Mouse (Mus musculus) embryonic stem cell, embryonic (primary cell): Measurements from ENCODE around the gene Mxra8.

ENCODE experiments used
- CTCF ChIA-PET, 4 experiments: fragments of 300-600 bp in 2 of 4; fragments of 350-600 bp in 2 of 4; sonication (Branson Sonifier 250); formaldehyde crosslinking; loops; one replicate each; lab custom pipeline; 2022; ENCODE audit warnings: inconsistent platforms in 2 of 4; lab: Charles Lee
- POLR2A ChIA-PET, 4 experiments: fragments of 300-600 bp in 2 of 4; fragments of 350-600 bp in 2 of 4; sonication (Branson Sonifier 250); formaldehyde crosslinking; loops; one replicate each; lab custom pipeline; 2022; ENCODE audit warnings: antibody characterized with exemption in 4 of 4, inconsistent platforms in 1 of 4; lab: Charles Lee

The Mxra8 gene

DNA sequence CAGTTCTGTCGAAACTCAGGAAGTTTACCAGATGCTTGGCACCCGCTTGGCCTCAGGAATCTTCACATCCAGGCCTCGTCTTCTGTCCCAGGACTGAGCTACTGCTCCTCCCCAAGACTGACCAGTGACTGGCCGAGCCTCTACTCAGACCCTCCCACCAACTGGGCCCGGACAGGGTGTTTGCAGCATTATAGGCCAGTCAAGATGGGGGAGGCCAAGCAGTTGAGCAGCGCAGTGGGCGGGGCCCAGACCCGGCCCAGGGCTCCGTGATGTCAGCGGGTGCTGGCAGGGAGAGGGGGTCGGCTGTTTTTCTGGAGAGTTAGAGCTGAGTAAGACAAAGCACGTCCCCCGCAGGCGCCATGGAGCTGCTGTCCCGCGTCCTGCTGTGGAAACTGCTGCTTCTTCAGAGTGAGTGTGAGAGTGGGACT lies at the start of gene Mxra8:
Gene Mxra8, plus strand, starts transcription at position 198 of the 428 bp plus-strand sequence.
- ChIA-PET POLR2A (interaction anchor here (0.7 to 2.1 kb wide), 15 partner anchors 8 to 353 kb away, joined by 3 to 12 read pairs (median 4); partner anchors contain the start of genes Ccnl2 (in 2 of the 4), Aurkaip1 (in 1 of the 4), B3galt6 (in 1 of the 4) and C1qtnf12 (in 1 of the 4)), CTCF (interaction anchor here in 1 of 4 experiments (1.2 to 1.7 kb wide), 2 partner anchors 65 to 117 kb away, joined by 3 read pairs; no protein-coding TSS in a partner anchor)

DNA sequence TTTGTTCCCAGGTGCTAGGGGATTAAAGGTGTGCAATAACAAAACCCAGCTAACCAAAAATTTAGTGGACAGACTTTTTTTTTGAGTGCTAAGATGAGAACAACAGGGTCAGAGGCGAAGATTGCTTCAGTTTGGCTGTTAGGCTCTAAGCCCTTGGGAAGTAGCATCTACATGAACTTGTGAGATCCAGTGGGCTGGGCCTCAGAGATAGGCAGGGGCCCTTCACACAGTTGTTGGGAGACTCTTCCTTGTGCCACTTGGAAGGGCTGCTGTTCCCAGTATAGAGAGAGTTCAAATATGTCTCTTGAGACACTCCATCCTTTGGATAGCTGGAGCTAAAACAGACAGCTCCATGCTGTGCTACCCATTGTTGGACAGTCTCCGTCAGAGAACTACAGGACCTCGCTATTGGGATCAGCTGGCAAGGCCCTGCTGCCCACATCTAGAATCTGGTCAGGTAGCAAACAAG lies 49.4 kb upstream of the Mxra8 start, which contains the start of gene Ankrd65:
Gene Ankrd65, plus strand, starts transcription at position 419 of the 469 bp plus-strand sequence.
- ChIA-PET POLR2A (interaction anchor here in 3 of 4 experiments (0.7 to 1.2 kb wide), 4 partner anchors 10 to 30 kb away, joined by 3 read pairs; partner anchors contain the start of gene Atad3a (in 1 of the 3)), CTCF (no interaction called here)

DNA sequence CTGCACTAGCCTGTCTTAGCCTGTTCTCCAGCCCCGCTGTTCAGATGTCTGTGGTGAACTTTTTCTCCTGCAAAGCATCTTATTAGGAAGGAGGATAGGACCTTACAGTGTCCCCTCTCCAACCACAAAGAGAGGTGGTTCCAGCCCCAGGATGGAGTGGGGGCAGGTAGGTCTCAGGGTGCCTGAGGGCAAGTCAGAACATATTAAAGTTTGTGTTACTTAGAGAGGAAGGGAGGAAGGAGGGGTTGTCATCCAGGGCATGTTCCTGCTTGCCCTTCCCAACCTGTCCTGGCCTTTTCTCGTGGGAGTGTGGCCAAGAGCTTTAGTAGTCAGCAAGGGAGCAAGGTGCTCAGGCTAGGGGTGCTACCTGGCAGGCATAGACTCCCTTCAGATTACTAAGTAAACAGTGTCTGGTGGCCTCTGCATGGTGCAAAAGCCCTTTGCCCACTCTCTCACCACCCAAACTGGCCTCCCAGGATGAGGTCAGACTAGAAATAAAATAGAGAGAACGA lies 48.8 kb upstream of the Mxra8 start:
- POLR2A ChIA-PET: interaction anchor here in 3 of 4 experiments (0.9 to 2.1 kb wide), 9 partner anchors 7 to 94 kb away, joined by 3 to 10 read pairs (median 4); partner anchors contain the start of genes Atad3a (in 2 of the 3), Mrpl20 (in 1 of the 3) and Vwa1 (in 1 of the 3)
- CTCF ChIA-PET: interaction anchor here in 1 of 4 experiments (0.7 kb wide), 1 partner anchor 43 kb away, joined by 3 read pairs; no protein-coding TSS in a partner anchor

DNA sequence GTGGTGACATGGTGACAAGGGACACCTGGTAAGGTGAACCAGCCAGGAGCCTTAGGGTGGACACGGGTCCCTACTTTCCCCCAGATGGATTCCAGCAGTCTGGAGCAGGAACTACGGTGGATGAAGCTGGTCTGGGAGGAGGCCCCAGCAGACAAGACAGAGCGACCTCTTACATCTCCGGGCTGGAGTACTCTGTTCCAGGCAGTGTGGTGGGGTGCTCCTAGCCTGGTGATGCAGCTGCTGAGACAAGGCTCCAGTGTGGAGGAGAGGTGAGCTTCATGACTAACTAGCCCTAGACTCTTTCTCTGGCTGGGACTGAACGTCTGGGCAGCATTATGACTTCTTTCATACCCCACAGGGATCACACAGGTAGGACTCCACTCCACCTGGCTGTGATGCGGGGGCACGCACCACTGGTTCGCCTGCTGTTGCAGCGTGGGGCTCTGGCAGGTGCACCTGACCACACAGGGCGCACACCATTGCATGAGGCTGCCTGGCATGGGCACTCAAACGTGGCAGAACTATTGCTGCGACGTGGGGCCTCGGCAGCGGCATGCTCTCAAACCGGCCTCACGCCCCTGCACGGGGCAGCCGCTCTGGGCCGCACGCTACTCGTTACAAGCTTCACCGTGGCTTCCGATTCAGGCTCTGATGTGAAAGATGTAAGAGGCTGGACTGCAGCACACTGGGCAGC lies 48.1 kb upstream of the Mxra8 start:
- POLR2A ChIA-PET: interaction anchor here (0.6 to 2.1 kb wide), 15 partner anchors 8 to 95 kb away, joined by 3 to 10 read pairs (median 4); partner anchors contain the start of genes Atad3a (in 2 of the 4), Ccnl2 (in 2 of the 4), Mrpl20 (in 1 of the 4) and Vwa1 (in 1 of the 4)

DNA sequence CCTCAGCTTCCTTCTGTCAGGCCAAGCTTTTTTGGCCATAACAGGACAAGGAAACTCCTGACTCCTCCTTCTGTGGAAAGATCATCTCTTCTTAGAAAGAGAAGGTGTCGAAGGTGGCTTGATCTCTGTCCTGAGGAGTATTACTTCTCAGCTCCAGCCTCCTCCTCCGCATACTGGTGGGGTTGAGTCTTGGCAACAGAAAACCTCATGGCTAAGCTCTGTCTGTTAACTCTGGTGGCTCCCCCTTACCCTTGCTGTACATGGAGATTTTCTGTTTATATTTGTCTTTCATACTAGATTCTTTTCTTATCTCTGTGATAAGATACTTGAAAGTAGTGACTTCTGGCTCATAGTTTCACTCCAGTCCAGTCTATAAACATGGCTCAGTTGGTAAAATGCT lies 45.8 kb upstream of the Mxra8 start:
- ChIA-PET CTCF (interaction anchor here in 3 of 4 experiments (0.5 to 3.1 kb wide), 5 partner anchors 9 to 250 kb away, joined by 3 to 12 read pairs (median 4); partner anchors contain the start of genes Mrpl20 (in 2 of the 3) and Vwa1 (in 1 of the 3)), POLR2A (interaction anchor here in 2 of 4 experiments (0.6 to 2.0 kb wide), 6 partner anchors 9 to 33 kb away, joined by 3 to 6 read pairs (median 4); partner anchors contain the start of genes Atad3a (in 1 of the 2), Ccnl2 (in 1 of the 2), Mrpl20 (in 1 of the 2) and Tmem88b (in 1 of the 2))

More for the DNA sequence above, 48.1 kb upstream of the Mxra8 start:
- CTCF ChIA-PET: interaction anchor here in 3 of 4 experiments (0.7 to 3.1 kb wide), 4 partner anchors 11 to 43 kb away, joined by 3 to 12 read pairs (median 6); partner anchors contain the start of gene Mrpl20 (in 2 of the 3)

DNA sequence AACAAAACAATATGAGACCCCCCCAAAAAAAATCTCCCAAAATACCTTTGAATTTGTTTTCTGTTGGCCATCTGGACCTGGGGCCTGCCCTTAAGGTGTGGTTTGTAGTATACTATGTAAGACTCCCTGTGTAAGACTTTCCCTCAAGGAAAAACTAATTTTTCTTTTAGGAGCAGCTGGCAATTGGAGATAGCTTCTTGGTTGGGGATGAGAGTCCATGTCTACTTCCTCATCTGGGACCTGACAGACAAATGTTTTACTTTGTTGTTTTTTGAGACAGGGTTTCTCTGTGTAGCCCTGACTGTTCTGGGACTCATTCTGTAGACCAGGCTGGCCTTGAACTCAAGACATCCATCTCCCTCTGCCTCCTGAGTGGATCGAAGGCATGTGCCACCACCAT lies 37.4 kb upstream of the Mxra8 start:
- ChIA-PET CTCF (interaction anchor here in 2 of 4 experiments (0.6 to 2.8 kb wide), 7 partner anchors 9 to 930 kb away, joined by 3 to 12 read pairs (median 3); no protein-coding TSS in a partner anchor), POLR2A (interaction anchor here (0.6 to 17.8 kb wide), 19 partner anchors 10 to 372 kb away, joined by 3 to 236 read pairs (median 5); partner anchors contain the start of genes Ccnl2 (in 2 of the 4), Aurkaip1 (in 1 of the 4), Mib2 (in 1 of the 4) and Tmem88b (in 1 of the 4))

DNA sequence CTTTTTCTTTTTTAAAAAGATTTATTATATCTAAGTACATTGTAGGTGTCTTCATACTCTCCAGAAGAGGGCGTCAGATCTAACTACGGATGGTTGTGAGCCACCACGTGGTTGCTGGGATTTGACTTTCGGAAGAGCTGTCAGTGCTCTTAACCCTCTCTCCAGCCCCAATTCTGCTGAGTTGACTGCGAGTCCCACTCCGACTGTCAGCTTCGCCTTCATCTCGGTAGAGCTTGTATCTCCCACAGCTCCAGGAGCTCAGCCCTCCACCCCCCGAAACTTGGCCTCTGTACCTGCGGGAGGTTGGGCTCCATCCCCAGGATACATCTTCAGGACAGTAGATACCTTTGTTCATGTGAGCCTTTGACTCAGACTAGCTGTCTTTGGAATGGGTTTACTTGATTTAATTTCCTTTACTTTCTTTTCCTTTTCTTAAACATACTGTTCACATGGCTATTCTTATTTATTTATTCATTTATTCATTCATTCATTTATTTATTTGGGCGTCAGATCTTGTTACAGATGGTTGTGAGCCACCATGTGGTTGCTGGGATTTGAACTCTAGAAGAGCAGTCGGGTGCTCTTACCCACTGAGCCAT lies 36.6 kb upstream of the Mxra8 start, which contains the start of gene Mrpl20:
Gene Mrpl20, plus strand, starts transcription at position 138 of the 599 bp plus-strand sequence.
- ChIA-PET POLR2A (interaction anchor here in 3 of 4 experiments (0.6 to 17.8 kb wide), 22 partner anchors 9 to 296 kb away, joined by 3 to 236 read pairs (median 4); partner anchors contain the start of genes Ccnl2 (in 3 of the 3), Mib2 (in 2 of the 3), Aurkaip1 (in 1 of the 3) and Tmem88b (in 1 of the 3)), CTCF (interaction anchor here (0.6 to 2.8 kb wide), 12 partner anchors 9 to 433 kb away, joined by 3 to 12 read pairs (median 3); partner anchors contain the start of genes Atad3a (in 1 of the 4) and Ccnl2 (in 1 of the 4))

DNA sequence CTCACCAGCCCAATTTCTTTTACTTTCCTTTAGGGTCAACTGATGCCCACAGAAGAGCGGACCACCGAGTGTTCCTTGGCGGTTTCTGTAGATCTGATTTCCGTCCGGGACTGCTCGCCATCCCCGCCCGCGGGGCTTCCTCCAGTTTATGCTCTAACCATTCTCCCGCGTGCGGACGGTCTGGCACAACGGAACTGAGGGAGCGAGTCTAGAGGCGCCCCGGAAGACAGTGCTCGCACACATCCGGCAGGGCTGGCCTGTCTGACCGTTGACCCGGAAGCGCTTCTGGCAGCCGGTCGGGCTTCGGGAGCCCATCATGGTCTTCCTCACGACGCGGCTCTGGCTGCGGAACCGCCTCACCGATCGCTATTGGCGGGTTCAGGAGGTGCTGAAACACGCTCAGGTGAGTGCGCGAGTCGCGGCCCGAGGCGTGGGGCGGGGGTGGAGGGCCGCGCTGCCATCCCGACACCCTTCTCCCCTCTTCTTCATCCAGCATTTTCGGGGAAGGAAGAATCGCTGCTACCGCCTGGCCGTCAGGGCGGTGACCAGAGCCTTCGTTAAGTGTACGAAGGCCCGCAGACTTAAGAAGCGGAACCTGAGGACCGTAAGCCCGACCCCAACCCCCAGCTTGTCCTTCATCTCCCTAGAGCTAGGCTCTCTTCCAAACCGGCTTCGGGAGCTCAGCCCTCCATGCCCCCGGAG lies 36.0 kb upstream of the Mxra8 start:
- ChIA-PET CTCF (interaction anchor here in 3 of 4 experiments (0.6 to 2.8 kb wide), 12 partner anchors 9 to 101 kb away, joined by 3 to 12 read pairs (median 4); partner anchors contain the start of genes Atad3a (in 1 of the 3) and Ccnl2 (in 1 of the 3)), POLR2A (interaction anchor here (0.6 to 17.8 kb wide), 26 partner anchors 9 to 165 kb away, joined by 3 to 236 read pairs (median 4); partner anchors contain the start of genes Ccnl2 (in 3 of the 4), Mib2 (in 3 of the 4), Aurkaip1 (in 1 of the 4) and Mxra8 (in 1 of the 4))

DNA sequence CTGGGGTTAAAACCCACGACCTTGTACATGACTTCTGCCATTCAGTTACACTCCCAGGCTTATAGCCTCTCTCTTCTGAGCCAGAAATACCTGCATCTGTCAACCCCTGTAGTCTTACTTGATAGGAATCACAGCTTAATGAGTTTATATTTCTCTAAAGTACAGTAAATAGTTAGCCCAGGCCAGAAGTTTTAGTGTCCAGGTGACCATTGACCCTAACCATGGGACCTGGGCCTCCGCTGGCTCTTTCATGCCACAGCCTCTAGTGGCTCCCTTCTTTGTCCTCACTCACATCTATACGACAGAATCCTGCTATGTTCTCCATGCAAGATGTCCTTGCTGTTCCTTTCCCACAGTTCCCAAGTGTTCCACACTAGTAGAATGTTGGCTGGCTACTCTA lies 31.6 kb upstream of the Mxra8 start:
- CTCF ChIA-PET: no interaction called here
- POLR2A ChIA-PET: interaction anchor here in 1 of 4 experiments (1.4 to 17.8 kb wide), 3 partner anchors 12 to 33 kb away, joined by 3 to 236 read pairs (median 3); partner anchors contain the start of gene Aurkaip1

DNA sequence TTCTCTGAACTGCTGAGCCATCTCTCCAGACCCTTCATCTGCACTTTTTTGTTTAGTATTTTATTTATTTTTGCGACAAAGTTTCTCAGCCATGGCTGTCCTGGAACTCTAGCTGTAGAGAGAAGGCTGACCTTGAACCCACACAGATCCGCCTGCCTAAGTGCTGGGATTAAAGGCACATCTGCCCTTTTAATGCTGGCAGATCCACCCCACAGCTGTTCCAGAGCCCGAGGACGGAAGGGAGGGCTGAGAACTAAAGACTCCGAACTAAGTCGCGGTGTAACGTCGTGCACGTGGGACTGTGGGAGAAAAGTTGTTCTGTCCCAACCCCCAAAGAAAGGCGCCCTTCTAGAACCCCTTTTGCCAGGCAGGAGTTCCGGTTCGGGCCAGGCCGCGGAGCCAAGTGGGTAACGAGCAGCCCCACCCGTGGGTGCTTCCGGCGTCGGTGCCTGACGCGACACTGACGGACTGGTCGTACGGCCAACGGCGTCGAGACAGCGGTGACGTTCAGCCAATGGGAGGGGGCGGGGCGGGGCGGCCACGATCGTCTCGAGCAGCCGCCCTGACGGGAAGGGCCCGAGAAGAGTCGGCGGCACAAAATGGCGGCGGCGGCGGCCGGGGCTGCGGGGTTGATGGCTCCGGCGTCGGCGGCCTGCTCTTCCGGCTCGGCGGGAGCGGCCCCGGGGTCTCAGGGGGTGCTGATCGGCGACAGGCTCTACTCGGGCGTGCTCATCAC lies 27.4 kb upstream of the Mxra8 start, which contains the start of gene Ccnl2:
Gene Ccnl2, plus strand, starts transcription at position 561 of the 736 bp plus-strand sequence.
- CTCF ChIA-PET: interaction anchor here in 2 of 4 experiments (1.6 to 1.9 kb wide), 2 partner anchors 9 to 11 kb away, joined by 3 to 5 read pairs; partner anchors contain the start of gene Mrpl20 (in 1 of the 2)
- POLR2A ChIA-PET: interaction anchor here (0.5 to 17.8 kb wide), 35 partner anchors 8 to 143 kb away, joined by 3 to 236 read pairs (median 4); partner anchors contain the start of genes Mrpl20 (in 3 of the 4), Mxra8 (in 2 of the 4), Atad3a (in 1 of the 4) and Aurkaip1 (in 1 of the 4)

DNA sequence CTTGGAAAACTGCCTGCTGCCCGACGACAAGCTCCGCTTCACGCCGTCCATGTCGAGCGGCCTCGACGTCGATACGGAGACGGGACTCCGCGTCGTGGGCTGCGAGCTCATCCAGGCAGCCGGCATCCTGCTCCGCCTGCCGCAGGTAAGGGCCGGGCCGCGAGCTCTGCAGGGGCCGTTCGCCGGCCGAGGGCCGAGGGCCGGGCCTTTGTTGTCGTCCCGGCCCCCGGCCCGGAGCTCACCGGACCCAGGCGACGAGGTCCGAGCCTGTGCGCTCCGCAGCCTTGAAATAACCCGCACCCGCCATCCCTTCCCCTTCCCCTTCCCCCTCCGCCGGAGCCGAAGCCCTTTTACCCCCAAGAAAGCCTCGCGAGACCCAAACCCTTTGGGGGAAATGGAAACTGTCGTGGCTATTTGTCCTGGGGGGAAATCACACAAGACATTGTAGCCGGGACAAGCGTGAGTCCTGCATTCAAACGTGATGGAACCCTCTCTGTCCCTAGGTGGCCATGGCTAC lies 26.8 kb upstream of the Mxra8 start:
- CTCF ChIA-PET: interaction anchor here in 2 of 4 experiments (1.6 to 1.9 kb wide), 2 partner anchors 10 kb away, joined by 3 to 5 read pairs; partner anchors contain the start of gene Mrpl20 (in 1 of the 2)
- POLR2A ChIA-PET: interaction anchor here (0.6 to 17.8 kb wide), 31 partner anchors 9 to 356 kb away, joined by 3 to 236 read pairs (median 4); partner anchors contain the start of genes Mrpl20 (in 3 of the 4), Mxra8 (in 2 of the 4), Atad3a (in 1 of the 4) and Aurkaip1 (in 1 of the 4)

DNA sequence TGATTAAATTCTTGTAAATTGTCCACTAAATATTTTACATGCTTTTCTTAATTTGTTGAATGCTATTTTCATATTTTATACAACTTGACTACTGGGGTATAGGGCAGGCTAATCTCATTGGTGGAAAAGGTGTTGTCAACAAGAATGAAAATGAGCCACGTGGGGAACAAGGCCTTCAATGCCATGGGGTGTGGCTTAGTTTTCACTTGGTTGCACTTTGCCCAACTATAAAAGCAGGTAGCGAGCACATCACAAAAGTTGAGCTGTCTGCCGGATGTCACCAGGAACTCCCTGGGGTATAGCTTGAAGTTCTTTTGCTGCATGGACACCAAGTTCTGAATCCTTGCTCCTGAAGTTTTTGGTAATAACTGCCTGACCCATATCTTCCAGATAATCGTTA lies 21.9 kb upstream of the Mxra8 start:
- ChIA-PET CTCF (no interaction called here), POLR2A (interaction anchor here in 2 of 4 experiments (1.0 to 17.8 kb wide), 6 partner anchors 9 to 193 kb away, joined by 3 to 236 read pairs (median 3); partner anchors contain the start of genes Aurkaip1 (in 1 of the 2) and Mrpl20 (in 1 of the 2))

DNA sequence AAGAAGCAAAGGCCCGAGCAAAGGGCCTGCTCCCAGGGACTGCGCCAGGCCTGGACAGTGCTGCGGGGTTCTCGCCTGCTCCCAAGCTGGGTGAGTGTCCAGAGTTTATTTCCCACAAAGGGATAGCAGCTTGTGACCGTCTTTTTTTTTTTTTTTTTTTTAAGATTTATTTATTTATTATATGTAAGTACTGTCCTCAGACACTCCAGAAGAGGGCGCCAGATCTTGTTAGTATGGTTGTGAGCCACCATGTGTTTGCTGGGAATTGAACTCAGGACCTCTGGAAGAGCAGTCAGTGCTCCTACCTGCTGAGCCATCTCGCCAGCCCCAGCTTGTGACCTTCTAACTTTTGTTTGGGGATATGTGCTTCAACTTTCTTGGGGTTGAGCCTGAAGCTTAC lies 18.5 kb upstream of the Mxra8 start:
- ChIA-PET CTCF (interaction anchor here in 2 of 4 experiments (0.6 to 0.8 kb wide), 6 partner anchors 13 to 485 kb away, joined by 3 to 13 read pairs (median 4); no protein-coding TSS in a partner anchor), POLR2A (interaction anchor here in 2 of 4 experiments (0.6 to 12.6 kb wide), 4 partner anchors 10 to 271 kb away, joined by 3 to 236 read pairs (median 9); partner anchors contain the start of genes Aurkaip1 (in 1 of the 2), Ccnl2 (in 1 of the 2) and Mrpl20 (in 1 of the 2))

DNA sequence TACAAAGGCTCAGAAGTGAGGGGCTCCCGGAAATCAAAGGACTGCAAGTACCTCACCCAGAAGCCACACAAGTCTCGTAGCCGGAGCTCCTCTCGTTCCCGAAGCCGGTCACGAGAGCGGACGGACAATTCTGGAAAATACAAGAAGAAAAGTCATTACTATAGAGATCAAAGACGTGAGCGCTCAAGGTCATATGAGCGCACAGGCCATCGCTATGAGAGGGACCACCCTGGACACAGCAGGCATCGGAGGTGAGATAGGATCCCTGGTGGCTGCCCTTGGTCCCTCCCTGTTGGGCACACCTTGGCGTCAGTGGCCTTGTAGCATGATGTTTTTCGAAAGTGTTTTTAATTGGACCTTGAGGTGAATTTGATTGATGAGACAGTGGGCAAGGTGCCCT lies 16.0 kb upstream of the Mxra8 start:
- ChIA-PET CTCF (interaction anchor here in 2 of 4 experiments (0.5 to 2.2 kb wide), 3 partner anchors 10 to 81 kb away, joined by 4 to 6 read pairs (median 5); partner anchors contain the start of gene Ccnl2 (in 1 of the 2)), POLR2A (interaction anchor here in 3 of 4 experiments (0.6 to 12.6 kb wide), 14 partner anchors 10 to 222 kb away, joined by 3 to 236 read pairs (median 5); partner anchors contain the start of genes Ccnl2 (in 2 of the 3), Acap3 (in 1 of the 3), Mrpl20 (in 1 of the 3) and Mxra8 (in 1 of the 3))
